Mouse (Mus musculus): ENCODE measurements at regions not wholly inside any gene's neighbourhood (a gene's known extent, or its start where the extent isn't known, plus 50 kb on each side); places are given as distances from the start of the nearest gene placed in this dataset.
A peak's percentile ranks its signal among the peaks of the same experiment; 100 is the strongest.

GRCm38 (mm10) chr4:97132650-97133049 lies 50.3 kb downstream of the Gm10192 start:
- no peak for ATAC-seq (replicated peaks)

GRCm38 (mm10) chr4:97127780-97128179 lies 55.2 kb downstream of the Gm10192 start:
- H3K27ac ChIP-seq (replicated peaks): peak overlapping the region; percentile 46; the same call in 1 of the 2 replicates
- no peaks in the 10 kb centered on the region for H3K27me3 ChIP-seq
- peak; percentile 69; the same call in 1 of the 2 replicates for ATAC-seq (replicated peaks)
- no peak overlapping the region for H3K4me2 ChIP-seq (replicated peaks)
- H3K9me3 ChIP-seq: no peaks in the 10 kb centered on the region
- 55% methylated on average over 4 of the region's 4 CpGs for WGBS
- no peak overlapping the region for H3K9ac ChIP-seq (replicated peaks)
- no peak overlapping the region for H3K4me3 ChIP-seq
- H3K36me3 ChIP-seq: no peaks in the 10 kb centered on the region
- 0 out of 2 replicates have a peak, but pooled peaks cover 2% of the 10 kb centered on the region for H3K4me1 ChIP-seq

More at GRCm38 (mm10) chr4:97132650-97133049, 50.3 kb downstream of the Gm10192 start:
- H3K4me3 ChIP-seq: no peak overlapping the region
- no peak overlapping the region for H3K4me2 ChIP-seq (replicated peaks)
- 31% methylated on average over 2 of the region's 2 CpGs for WGBS
- H3K4me1 ChIP-seq: 0 out of 2 replicates have a peak, but pooled peaks cover 2% of the 10 kb centered on the region
- no peaks in the 10 kb centered on the region for H3K36me3 ChIP-seq
- H3K9ac ChIP-seq (replicated peaks): no peak overlapping the region
- no peak overlapping the region for H3K27ac ChIP-seq (replicated peaks)
- H3K9me3 ChIP-seq: no peaks in the 10 kb centered on the region
- H3K27me3 ChIP-seq: no peaks in the 10 kb centered on the region

GRCm38 (mm10) chr4:97123861-97124260 lies 59.1 kb downstream of the Gm10192 start:
- H3K27ac ChIP-seq (replicated peaks): 0 out of 2 replicates have a peak overlapping the region, but pooled peaks have one; percentile 27
- H3K4me1 ChIP-seq: no peaks in the 10 kb centered on the region; the same call in 1 of the 2 replicates
- WGBS: 38% methylated on average over 1 of the region's 1 CpGs
- ATAC-seq (replicated peaks): peak; percentile 53; the same call in 1 of the 2 replicates
- no peaks in the 10 kb centered on the region for H3K9me3 ChIP-seq
- no peak overlapping the region for H3K4me2 ChIP-seq (replicated peaks)
- H3K36me3 ChIP-seq: no peaks in the 10 kb centered on the region
- no peak overlapping the region for H3K4me3 ChIP-seq
- H3K27me3 ChIP-seq: no peaks in the 10 kb centered on the region
- H3K9ac ChIP-seq (replicated peaks): no peak overlapping the region

- H3K9ac ChIP-seq (replicated peaks): no peak overlapping the region
- no peak overlapping the region for H3K27ac ChIP-seq (replicated peaks)
- H3K4me3 ChIP-seq: no peak overlapping the region
- H3K36me3 ChIP-seq: no peaks in the 10 kb centered on the region
- no peaks in the 10 kb centered on the region; the same call in 1 of the 2 replicates for H3K4me1 ChIP-seq
- ATAC-seq (replicated peaks): no peak
- H3K9me3 ChIP-seq: no peaks in the 10 kb centered on the region
- no peaks in the 10 kb centered on the region for H3K27me3 ChIP-seq
- WGBS: 88% methylated on average over 2 of the region's 2 CpGs
- H3K4me2 ChIP-seq (replicated peaks): no peak overlapping the region
These were observed 61.0 kb downstream of the Gm10192 start for GRCm38 (mm10) chr4:97121952-97122351.

- ATAC-seq (replicated peaks): peak; percentile 63; the same call in 1 of the 2 replicates
- Histone ChIP-seq H3K9ac (replicated peaks) (no peak overlapping the region), H3K36me3 (no peaks in the 10 kb centered on the region), H3K4me1 (no peaks in the 10 kb centered on the region; the same call in 1 of the 2 replicates), H3K27me3 (no peaks in the 10 kb centered on the region), H3K27ac (replicated peaks) (no peak overlapping the region), H3K4me2 (replicated peaks) (no peak overlapping the region), H3K4me3 (no peak overlapping the region), H3K9me3 (no peaks in the 10 kb centered on the region)
- 73% methylated on average over 2 of the region's 2 CpGs for WGBS
These were observed 63.5 kb downstream of the Gm10192 start for GRCm38 (mm10) chr4:97119459-97119858.

- no peak overlapping the region for H3K27ac ChIP-seq (replicated peaks)
- H3K4me2 ChIP-seq (replicated peaks): no peak overlapping the region
- H3K27me3 ChIP-seq: no peaks in the 10 kb centered on the region
- no peak for ATAC-seq (replicated peaks)
- H3K9me3 ChIP-seq: no peaks in the 10 kb centered on the region
- no peaks in the 10 kb centered on the region; the same call in 1 of the 2 replicates for H3K4me1 ChIP-seq
- H3K36me3 ChIP-seq: no peaks in the 10 kb centered on the region
- no peak overlapping the region for H3K4me3 ChIP-seq
- H3K9ac ChIP-seq (replicated peaks): no peak overlapping the region
- 83% methylated on average over 1 of the region's 1 CpGs for WGBS
These were observed 66.0 kb downstream of the Gm10192 start for GRCm38 (mm10) chr4:97117016-97117415.

GRCm38 (mm10) chr4:97102752-97103052 lies 80.3 kb downstream of the Gm10192 start:
- Histone ChIP-seq H3K4me2 (replicated peaks) (no peak overlapping the region), H3K4me1 (no peaks in the 10 kb centered on the region), H3K9me3 (no peaks in the 10 kb centered on the region), H3K27ac (replicated peaks) (no peak overlapping the region), H3K27me3 (no peaks in the 10 kb centered on the region), H3K9ac (replicated peaks) (no peak overlapping the region), H3K4me3 (no peak overlapping the region), H3K36me3 (no peaks in the 10 kb centered on the region)
- ATAC-seq (replicated peaks): no peak
- 61% methylated on average over 1 of the region's 1 CpGs for WGBS

- Histone ChIP-seq H3K9ac (replicated peaks) (no peak overlapping the region), H3K4me3 (no peak overlapping the region), H3K27ac (replicated peaks) (no peak overlapping the region), H3K9me3 (no peaks in the 10 kb centered on the region), H3K4me2 (replicated peaks) (no peak overlapping the region), H3K4me1 (no peaks in the 10 kb centered on the region), H3K27me3 (no peaks in the 10 kb centered on the region), H3K36me3 (no peaks in the 10 kb centered on the region)
- ATAC-seq (replicated peaks): no peak
These were observed 80.8 kb downstream of the Gm10192 start for GRCm38 (mm10) chr4:97101911-97102751.

- H3K4me3 ChIP-seq: no peak overlapping the region
- H3K27me3 ChIP-seq: no peaks in the 10 kb centered on the region
- no peaks in the 10 kb centered on the region for H3K4me1 ChIP-seq
- no peak for ATAC-seq (replicated peaks)
- no peaks in the 10 kb centered on the region for H3K9me3 ChIP-seq
- 64% methylated on average over 3 of the region's 3 CpGs for WGBS
- H3K27ac ChIP-seq (replicated peaks): no peak overlapping the region
- no peak overlapping the region for H3K4me2 ChIP-seq (replicated peaks)
- H3K9ac ChIP-seq (replicated peaks): no peak overlapping the region
- no peaks in the 10 kb centered on the region for H3K36me3 ChIP-seq
These were observed 83.2 kb downstream of the Gm10192 start for GRCm38 (mm10) chr4:97099721-97100120.

GRCm38 (mm10) chr4:97093576-97093975 lies 89.4 kb downstream of the Gm10192 start:
- no peak overlapping the region for H3K27ac ChIP-seq (replicated peaks)
- no peaks in the 10 kb centered on the region for H3K36me3 ChIP-seq
- H3K9ac ChIP-seq (replicated peaks): no peak overlapping the region
- H3K9me3 ChIP-seq: no peaks in the 10 kb centered on the region
- H3K27me3 ChIP-seq: no peaks in the 10 kb centered on the region
- H3K4me3 ChIP-seq: no peak overlapping the region
- ATAC-seq (replicated peaks): no peak
- no peak overlapping the region for H3K4me2 ChIP-seq (replicated peaks)
- H3K4me1 ChIP-seq: no peaks in the 10 kb centered on the region
- WGBS: 89% methylated on average over 3 of the region's 3 CpGs

- ATAC-seq (replicated peaks): no peak
- H3K36me3 ChIP-seq: no peaks in the 10 kb centered on the region
These were observed 132.2 kb downstream of the Gm10192 start for GRCm38 (mm10) chr4:97050735-97051134.

GRCm38 (mm10) chr4:97049045-97049674 lies 133.8 kb downstream of the Gm10192 start:
- Histone ChIP-seq H3K4me3 (no peak overlapping the region), H3K4me1 (no peaks in the 10 kb centered on the region), H3K9me3 (no peaks in the 10 kb centered on the region), H3K9ac (replicated peaks) (no peak overlapping the region), H3K27me3 (no peaks in the 10 kb centered on the region), H3K36me3 (no peaks in the 10 kb centered on the region), H3K27ac (replicated peaks) (no peak overlapping the region), H3K4me2 (replicated peaks) (no peak overlapping the region)
- ATAC-seq (replicated peaks): no peak
- 72% methylated on average over 4 of the region's 4 CpGs for WGBS

More at GRCm38 (mm10) chr4:97050735-97051134, 132.2 kb downstream of the Gm10192 start:
- H3K9me3 ChIP-seq: no peaks in the 10 kb centered on the region
- H3K27me3 ChIP-seq: no peaks in the 10 kb centered on the region
- H3K9ac ChIP-seq (replicated peaks): no peak overlapping the region
- no peak overlapping the region for H3K4me2 ChIP-seq (replicated peaks)
- no peaks in the 10 kb centered on the region for H3K4me1 ChIP-seq
- H3K27ac ChIP-seq (replicated peaks): no peak overlapping the region
- no peak overlapping the region for H3K4me3 ChIP-seq
- 86% methylated on average over 6 of the region's 6 CpGs for WGBS
